Mouse (Mus musculus) small intestine, adult 2 months (tissue): ENCODE measurements at regions not wholly inside any gene's neighbourhood (a gene's known extent, or its start where the extent isn't known, plus 50 kb on each side); places are given as distances from the start of the nearest gene placed in this dataset.

Experiments used
- H3K27ac ChIP-seq: fragments of 200-500 bp; 2 replicates; pipeline ENCODE4 v1.5.1; 2012; ENCODE audit warnings: low read depth, low read length, control low read depth, inconsistent platforms; ENCODE audit not compliant: insufficient read depth
- H3K27me3 ChIP-seq: fragments of 200-500 bp; 2 replicates; pipeline ENCODE4 v1.6.1; 2012; ENCODE audit warnings: mild to moderate bottlenecking, moderate library complexity, low read length, inconsistent platforms; ENCODE audit not compliant: control insufficient read depth, insufficient read depth
- H3K36me3 ChIP-seq: fragments of 200-500 bp; 2 replicates; pipeline ENCODE4 v1.6.1; 2012; ENCODE audit warnings: mild to moderate bottlenecking, low read length, control low read depth, inconsistent platforms; ENCODE audit not compliant: control insufficient read depth, insufficient read depth
- H3K4me1 ChIP-seq: fragments of 200-500 bp; 2 replicates; pipeline ENCODE4 v1.6.1; 2012; ENCODE audit warnings: low read length, inconsistent platforms, mixed read lengths; ENCODE audit not compliant: control insufficient read depth, insufficient read depth, insufficient read length
- H3K4me3 ChIP-seq: fragments of 200-500 bp; 2 replicates; pipeline ENCODE4 v1.5.1; 2012; ENCODE audit warnings: low read depth, mild to moderate bottlenecking, control low read depth, inconsistent platforms, low read length, moderate library complexity
- CTCF ChIP-seq: fragments of 200-500 bp; IDR thresholded peaks from 2 replicates; pipeline ENCODE4 v1.5.1; 2012; ENCODE audit warnings: low read depth, mild to moderate bottlenecking, control low read depth, inconsistent platforms, low read length, moderate library complexity, mixed read lengths; ENCODE audit not compliant: insufficient replicate concordance, insufficient read length; ENCODE audit errors: extremely low read depth
- POLR2A ChIP-seq: fragments of 200-500 bp; IDR thresholded peaks from 2 replicates; pipeline ENCODE4 v1.6.1; 2012; ENCODE audit warnings: low read depth, mild to moderate bottlenecking, control low read depth, inconsistent platforms, low read length, moderate library complexity
- WGBS: fragments of 180-500 bp; shearing (Covaris S2); methylation state at CpG from one replicate; pipeline ENCODE4 v1.1.7; 2018; 5-methylcytosine and 5-hydroxymethylcytosine counted together

GRCm38 (mm10) chr7:70092089-70092488, 274.4 kb downstream of the Nr2f2 start:
- Histone ChIP-seq H3K4me1 (no peaks in the 10 kb centered on the region), H3K4me3 (no peak overlapping the region), H3K27me3 (no peaks in the 10 kb centered on the region), H3K36me3 (no peaks in the 10 kb centered on the region), H3K27ac (no peak overlapping the region)
- 97% methylated on average over 2 of the region's 2 CpGs for WGBS
- TF ChIP-seq CTCF (no peak), POLR2A (no peak)

GRCm38 (mm10) chr7:70089121-70089520, 277.4 kb downstream of the Nr2f2 start:
- TF ChIP-seq CTCF (no peak), POLR2A (no peak)
- no peaks in the 10 kb centered on the region for H3K27me3 ChIP-seq
- no peak overlapping the region for H3K4me3 ChIP-seq
- H3K4me1 ChIP-seq, result no peaks in the 10 kb centered on the region
- H3K27ac ChIP-seq, result no peak overlapping the region
- H3K36me3 ChIP-seq, result no peaks in the 10 kb centered on the region
- 65% methylated on average over 5 of the region's 5 CpGs for WGBS

- H3K4me3 ChIP-seq, result no peak overlapping the region
- no peaks in the 10 kb centered on the region for H3K4me1 ChIP-seq
- TF ChIP-seq POLR2A (no peak), CTCF (no peak)
- H3K27me3 ChIP-seq, result no peaks in the 10 kb centered on the region
- 12% methylated on average over 1 of the region's 1 CpGs for WGBS
- no peaks in the 10 kb centered on the region for H3K36me3 ChIP-seq
- H3K27ac ChIP-seq, result no peak overlapping the region
Measured at GRCm38 (mm10) chr7:70069662-70070061, 296.9 kb downstream of the Nr2f2 start.

GRCm38 (mm10) chr7:70067828-70068719, 298.5 kb downstream of the Nr2f2 start:
- Histone ChIP-seq H3K4me3 (no peak overlapping the region), H3K27me3 (no peaks in the 10 kb centered on the region), H3K4me1 (no peaks in the 10 kb centered on the region), H3K27ac (no peak overlapping the region), H3K36me3 (no peaks in the 10 kb centered on the region)
- 36% methylated on average over 18 of the region's 18 CpGs for WGBS
- TF ChIP-seq CTCF (no peak), POLR2A (no peak)

- TF ChIP-seq CTCF, result no peak
- TF ChIP-seq POLR2A, result no peak
- Histone ChIP-seq H3K4me1 (no peaks in the 10 kb centered on the region), H3K27ac (no peak overlapping the region), H3K27me3 (no peaks in the 10 kb centered on the region), H3K36me3 (no peaks in the 10 kb centered on the region), H3K4me3 (no peak overlapping the region)
- 69% methylated on average over 5 of the region's 5 CpGs for WGBS
Measured at GRCm38 (mm10) chr7:70067071-70067470, 299.5 kb downstream of the Nr2f2 start.

GRCm38 (mm10) chr7:70066448-70066847, 300.1 kb downstream of the Nr2f2 start:
- Histone ChIP-seq H3K4me3 (no peak overlapping the region), H3K27ac (no peak overlapping the region), H3K36me3 (no peaks in the 10 kb centered on the region), H3K27me3 (no peaks in the 10 kb centered on the region), H3K4me1 (no peaks in the 10 kb centered on the region)
- 83% methylated on average over 7 of the region's 7 CpGs for WGBS
- no peak for TF ChIP-seq CTCF
- TF ChIP-seq POLR2A, result no peak

GRCm38 (mm10) chr7:70065471-70066130, 300.9 kb downstream of the Nr2f2 start:
- 78% methylated on average over 11 of the region's 11 CpGs for whole genome bisulfite sequencing
- Histone ChIP-seq H3K4me3 (no peak overlapping the region), H3K4me1 (no peaks in the 10 kb centered on the region), H3K27ac (no peak overlapping the region), H3K36me3 (no peaks in the 10 kb centered on the region), H3K27me3 (no peaks in the 10 kb centered on the region)
- TF ChIP-seq CTCF, result no peak
- no peak for TF ChIP-seq POLR2A
